Mouse (Mus musculus) erythroid progenitor cell, adult 5-6 weeks (primary cell): ENCODE results near the gene Atp2b2. TPM values are rescaled to one million over a fixed set of nuclear protein-coding genes. Genes with fewer than 3 reads are reported as not detected.

Source experiments
- ATAC-seq: replicated peaks from 2 replicates; pipeline ENCODE4 v1.8.0; 2016; ENCODE audit warnings: moderate number of reproducible peaks, mild to moderate bottlenecking, moderate TSS enrichment, inconsistent platforms; ENCODE audit not compliant: poor library complexity, low FRiP score, severe bottlenecking
- total RNA-seq, 2 experiments: library from RNA; stranded (forward) in 1 of 2; stranded (reverse) in 1 of 2; fragments of 150-400 nt in 1 of 2; fragments of 186-747, 209-891 nt in 1 of 2; gene quantifications; 2 replicates each; pipeline versions ENCODE4 v1.2.3 to v1.2.4; 2015 to 2017; ENCODE audit warnings: low replicate concordance in 2 of 2

Atp2b2 gene
- total RNA-seq, 2 experiments from 2014 or later: not detected

DNA sequence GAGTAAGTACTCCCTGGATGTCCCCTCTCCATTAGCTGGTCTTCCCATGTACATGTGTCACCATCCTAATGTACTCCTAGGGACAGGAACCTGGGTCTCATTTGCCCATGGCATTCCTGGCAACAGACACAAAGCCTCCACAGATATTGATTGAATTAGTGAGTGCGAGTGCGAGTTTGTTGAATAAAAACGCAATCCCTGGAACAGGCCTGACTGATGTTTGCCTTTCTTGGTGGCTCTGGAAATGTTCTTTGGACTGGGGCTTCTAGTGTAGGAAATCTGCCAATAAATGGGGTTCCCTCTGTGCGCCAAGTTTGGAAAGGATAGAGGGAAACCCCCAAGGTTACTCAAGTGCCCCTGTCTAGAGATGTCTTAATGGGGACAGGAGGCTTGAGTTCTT is 146.4 kb downstream of the Atp2b2 start:
- ATAC-seq: no peak

DNA sequence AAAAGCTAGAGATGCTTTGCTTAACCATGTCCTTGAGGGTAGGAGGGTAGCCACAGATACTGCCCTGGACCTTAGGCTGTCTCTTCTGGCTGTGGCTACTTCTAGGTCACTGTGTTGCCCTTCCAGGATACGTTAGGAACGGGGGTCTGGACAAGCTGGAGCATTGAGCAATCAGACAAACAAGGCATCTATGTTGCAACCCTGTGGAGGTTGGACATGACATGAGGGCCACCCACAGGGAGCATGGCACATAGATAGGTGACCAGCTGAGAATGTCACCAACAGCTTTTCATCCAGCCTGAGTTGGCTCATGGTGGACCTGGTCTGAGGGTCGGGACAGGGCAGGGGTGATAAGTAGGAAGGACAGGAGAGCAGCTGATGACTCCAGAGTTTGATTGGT is 148.4 kb downstream of the Atp2b2 start:
- ATAC-seq: no peak

DNA sequence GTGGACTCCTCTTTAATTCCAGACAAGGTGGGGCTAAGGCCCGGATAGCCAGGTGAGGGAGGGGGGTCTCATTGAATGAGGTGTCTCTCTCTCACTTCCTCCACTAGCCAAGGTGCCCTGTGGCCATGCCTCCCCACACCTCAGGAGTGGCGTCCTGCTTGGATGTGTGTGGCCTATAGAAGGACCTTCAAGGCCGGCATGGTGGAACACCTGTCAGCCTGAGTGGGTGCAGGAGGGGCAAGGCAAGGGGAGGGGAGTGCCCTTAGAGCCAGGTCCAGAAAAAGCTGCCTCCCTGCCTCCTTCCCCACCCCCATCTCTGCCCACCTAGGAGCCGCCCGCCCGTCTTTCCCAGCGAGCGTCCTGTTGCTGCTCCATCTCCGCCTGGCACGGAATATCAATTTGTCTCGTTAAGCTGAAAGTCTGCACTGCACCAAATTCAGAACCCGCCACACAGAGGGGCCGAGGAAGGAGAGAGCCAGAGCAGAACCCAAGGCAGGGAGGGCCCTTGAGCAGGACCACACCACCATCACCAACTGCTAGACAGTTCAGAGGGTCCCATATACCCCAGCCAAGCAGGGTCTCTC is 150.2 kb downstream of the Atp2b2 start:
- ATAC-seq: no peak

DNA sequence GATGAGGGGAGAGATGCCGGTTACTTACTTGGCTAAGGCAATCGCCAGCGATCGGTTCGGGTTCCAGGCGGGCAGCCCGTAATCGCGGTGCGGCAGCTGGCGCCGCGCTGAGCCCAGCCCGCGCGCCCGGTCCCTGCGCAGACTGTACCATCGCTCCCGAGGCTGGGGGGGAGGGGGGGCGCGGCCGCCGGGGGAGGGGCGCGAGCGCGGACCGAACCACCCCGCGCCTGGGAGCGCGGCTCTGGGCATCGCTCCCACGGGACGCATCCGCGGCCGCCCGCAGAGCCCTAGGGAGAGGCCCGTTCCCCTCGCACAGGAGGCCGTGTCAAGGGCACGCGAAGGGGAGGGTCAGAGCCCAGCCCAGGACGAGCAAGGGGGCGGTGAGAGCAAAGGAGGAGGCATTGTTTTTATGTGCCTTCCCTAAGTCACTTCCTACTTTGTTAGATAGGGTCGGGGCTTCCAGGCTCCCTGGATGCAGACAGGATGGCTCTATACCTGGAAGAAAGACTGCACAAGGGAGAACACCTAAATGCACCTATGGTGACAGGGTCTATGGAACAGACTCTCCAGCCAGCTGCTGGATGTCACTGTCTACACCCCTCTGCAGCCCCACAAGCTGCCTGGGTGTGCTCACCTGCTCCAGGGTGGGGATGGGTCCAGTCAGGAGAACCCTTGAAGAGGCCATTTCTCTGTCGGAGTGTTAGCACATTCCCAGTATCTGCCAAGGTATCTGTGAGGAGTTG is 151.0 kb downstream of the Atp2b2 start:
- ATAC-seq: no peak

DNA sequence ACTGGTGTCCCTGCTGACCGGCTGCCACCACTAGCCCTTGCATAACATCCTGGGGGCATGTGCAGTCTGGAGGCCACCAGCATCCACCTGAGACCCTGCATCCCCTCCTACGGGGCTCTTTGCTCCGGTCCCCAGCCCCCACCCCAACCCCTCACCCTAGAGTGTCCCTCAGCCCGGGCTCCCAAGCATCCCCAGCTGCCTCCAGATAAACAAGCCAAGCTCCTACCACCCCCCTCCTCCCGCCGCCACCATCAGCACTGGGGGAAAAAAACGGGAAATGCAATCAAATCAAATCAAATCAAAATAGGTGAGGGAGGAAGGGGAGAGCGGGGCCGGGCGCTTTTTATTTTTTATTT is 151.6 kb downstream of the Atp2b2 start:
- ATAC-seq: no peak

DNA sequence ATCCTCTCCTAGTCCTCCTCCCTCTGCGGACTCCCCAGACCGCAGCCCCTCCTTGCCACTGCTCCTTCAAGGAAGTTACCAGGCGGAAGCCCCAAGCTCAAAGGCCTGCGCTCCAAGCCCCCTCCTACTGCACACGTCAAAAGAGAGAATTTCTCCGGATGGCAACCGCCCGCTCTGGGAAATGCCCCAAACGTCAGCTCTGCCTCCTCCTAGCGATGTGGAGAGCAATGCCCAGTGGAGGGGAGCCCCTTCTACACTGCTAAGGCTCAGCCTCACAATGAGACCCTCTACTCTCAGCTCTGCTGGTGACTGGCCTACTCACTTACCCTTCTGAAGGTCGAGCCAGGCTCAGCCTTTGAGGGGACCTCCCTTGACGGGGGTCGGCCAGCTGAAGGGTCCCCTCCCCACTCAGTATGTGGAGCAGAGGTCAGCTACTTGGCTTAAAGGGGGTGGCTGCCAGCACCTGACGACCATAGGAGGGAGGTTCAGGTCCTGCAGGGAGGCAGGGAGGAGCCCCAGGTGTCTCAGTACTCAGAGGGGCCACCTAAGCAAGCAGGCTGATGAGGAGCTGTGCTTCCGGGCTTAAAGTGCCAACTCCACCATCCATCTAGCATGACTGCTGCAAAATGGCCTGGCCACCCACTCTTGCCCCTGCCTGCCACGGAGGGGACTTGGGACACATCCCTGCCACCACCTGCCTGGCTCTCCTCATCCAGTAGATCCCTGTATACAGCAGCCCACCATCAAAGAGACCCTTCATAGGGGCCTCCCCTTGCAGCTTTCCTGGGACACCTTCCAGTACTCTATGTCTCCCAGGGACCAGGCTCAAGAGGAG is 152.2 kb downstream of the Atp2b2 start:
- no peak for ATAC-seq

DNA sequence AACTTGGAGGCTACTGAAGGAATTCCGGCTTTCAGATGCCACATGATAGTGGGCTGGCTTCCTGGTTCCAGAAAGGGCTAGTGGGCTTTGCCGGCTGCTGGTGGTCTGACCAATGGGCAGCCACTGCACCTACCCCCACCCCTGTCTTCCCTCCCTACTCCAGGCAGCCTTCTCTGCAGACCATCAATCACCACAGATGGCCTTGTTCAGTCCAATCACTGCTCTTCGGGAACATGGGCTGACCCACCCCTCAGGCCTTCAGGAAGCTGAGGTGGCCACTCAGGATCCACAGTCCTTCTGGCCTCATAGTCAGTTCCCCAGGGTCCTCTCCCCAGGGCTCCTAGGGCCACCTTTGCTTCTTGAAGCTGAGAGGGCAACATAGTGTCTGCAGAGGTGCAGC is 153.2 kb downstream of the Atp2b2 start:
- ATAC-seq: no peak

DNA sequence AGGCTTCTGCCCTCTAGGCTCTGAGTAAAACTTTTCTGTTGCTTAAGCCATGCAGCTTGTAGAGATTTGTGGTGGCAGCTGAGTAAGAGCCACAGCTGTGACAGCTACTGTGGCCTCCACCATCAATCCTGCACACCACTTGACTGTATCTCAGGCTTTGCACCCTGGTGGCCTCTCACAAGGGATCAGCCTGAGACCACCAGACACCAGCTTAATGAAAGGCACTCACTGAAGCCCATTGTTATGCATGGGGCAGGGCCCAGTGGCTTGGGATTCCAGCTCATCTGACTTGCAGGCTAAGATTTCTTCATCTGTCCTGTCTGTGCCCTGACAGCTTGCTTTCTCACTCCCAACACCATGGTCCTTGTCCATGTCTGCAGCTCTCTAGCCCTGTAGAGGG is 155.5 kb downstream of the Atp2b2 start:
- no peak for ATAC-seq

DNA sequence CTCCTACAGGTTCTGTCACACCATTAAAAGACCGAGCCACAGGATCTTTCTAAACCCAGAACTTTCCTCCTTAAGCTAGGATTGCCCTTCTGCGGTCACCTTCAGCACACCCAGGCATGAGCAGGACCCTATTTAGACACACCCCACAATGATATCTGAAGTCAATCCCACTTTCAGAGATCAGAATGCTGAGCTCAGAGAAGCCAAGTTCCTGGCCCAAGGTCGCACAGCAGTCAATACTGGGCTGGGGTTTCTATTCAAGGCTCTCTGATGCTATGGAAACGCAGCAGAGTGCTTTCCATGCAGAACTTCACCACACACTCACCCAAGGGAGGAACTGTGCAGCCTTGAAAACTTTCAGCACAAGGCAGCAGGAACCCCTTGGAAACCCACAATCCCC is 157.6 kb downstream of the Atp2b2 start:
- ATAC-seq: no peak

DNA sequence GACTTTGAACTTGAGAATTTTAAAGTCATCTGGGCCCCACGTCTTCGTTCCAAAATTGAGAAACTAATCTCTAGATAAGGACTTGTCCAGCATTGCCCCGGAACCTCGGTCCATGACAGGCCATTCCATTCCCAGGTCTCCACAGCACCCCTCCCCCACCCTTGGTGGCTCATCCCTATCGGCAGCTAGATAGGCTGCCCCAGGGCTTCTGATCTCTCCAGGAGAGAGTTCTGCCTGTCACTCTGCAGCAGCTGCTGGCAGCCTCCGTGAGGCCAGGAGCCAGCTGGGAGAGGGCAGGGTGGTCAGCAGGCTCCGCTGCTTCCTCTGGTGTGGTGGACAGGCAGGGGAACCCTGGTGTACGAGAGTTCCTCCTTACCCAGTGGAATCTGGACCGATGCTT is 159.2 kb downstream of the Atp2b2 start:
- no peak for ATAC-seq

DNA sequence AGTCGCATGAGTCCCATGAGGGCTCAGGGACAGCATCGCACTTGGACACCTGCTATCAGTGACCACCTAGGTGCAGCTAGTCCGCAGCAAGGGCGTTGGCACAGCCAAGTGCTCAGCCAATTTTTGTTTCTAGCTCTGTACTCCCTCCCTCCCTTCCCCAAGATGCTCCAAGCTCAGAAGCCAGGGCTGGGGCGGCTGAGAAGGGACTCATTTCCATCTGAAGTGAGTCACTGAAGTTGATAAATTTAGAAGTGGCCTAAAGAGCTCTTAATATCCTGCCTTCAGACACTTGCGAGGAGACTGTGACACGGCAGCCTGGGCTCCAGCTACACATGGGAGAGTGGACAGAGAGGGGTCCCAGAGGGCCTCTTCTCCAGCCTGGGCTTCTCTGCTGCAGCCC is 160.0 kb downstream of the Atp2b2 start:
- no peak for ATAC-seq

DNA sequence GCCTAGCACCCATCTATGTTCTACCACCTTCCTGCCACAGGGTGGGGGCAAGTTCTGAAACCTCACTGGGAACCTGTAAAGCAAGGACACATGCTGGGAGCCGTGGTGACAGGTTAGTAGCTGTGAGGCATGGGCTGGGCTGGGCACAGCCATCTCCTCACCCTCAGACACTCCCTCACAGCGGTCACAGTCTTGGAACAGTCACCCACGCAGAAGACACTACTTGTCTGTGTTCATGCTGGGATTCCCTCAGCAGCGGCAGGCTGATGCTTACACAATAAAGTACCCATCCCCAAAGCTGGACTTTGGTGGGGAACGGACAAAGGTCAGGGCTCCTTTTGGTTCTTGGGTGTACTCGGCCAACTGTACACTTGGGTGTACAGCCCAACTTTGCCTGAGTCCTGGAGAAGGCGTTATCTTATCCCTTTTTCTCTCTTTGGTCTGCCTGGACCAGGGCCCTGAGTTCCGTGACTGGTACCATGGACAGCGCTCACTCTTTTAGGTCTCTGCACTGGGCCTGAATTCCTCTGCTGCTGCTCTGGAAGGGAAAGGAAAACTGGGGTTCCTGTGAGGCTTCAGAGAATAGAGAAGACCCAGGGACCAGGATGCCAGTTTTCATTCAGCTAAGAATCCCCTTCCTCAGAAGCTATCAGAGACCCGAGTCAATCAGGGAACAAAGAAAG is 160.7 kb downstream of the Atp2b2 start:
- no peak for ATAC-seq

DNA sequence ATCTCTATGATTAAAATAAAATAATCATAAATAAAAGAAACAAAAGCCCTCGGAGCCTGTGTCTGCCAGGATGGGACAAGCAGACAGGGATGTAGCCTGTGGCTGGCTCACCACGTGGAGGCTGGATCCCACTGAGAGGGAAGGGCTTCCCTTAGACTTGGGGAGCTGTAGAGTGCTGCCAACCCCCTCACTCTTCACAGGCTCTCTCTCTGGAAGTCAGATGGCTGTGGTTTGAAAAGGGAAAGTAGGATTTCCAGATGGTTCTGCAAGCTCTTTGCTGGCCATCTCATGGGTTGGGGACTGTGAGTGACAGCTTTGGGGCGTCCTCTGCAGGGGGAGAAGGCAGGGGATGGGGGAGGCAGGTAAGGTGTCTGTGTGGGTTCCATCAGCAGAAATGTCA is 163.0 kb downstream of the Atp2b2 start:
- no peak for ATAC-seq

DNA sequence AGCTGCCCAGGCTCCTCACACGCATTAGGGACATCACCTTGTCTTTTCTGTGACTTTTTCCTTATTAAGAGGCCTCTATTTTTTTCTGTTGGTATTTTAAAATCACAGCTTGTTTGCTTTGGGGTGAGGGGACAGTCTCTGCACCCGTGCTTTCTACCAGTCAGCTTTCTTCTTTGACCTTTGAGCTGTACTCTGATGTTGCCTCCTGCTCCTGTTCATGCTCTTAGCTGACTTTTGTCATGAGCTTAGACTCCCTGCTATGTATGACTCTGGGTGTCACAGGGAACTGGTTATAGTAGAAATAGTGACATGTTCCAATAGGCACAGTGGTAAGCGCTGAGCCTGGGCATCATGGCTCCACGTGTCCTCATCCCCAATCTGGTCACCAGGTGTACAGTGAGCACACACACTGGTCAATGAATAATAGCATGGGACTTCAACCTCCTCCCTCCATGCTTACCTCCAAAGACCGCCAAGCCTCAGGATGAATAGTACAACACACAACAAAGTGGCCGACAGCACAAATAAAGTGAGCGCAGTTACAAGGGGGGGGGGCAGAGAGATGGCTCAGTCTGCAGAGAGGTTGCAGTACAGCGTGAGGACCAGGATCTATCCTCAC is 163.8 kb downstream of the Atp2b2 start:
- no peak for ATAC-seq

DNA sequence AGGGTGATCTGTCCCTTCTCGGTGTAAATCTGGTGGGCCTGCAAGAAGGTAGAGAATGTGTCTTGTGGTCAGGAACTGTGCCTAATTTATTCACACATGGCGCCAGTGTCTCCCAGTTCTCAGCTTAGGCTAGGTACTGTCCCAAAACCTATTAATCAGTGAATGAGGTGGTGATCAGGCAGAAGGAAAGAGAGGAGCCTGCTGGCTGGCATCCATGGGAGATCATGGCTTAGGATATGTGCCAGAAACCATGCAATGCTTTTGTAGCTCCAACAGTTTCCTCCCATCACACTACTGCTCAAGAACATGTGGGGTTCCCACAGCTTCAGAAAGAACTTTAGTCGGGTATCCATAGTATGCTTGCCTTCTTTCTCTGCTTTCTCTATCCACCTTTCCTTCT is 165.8 kb downstream of the Atp2b2 start:
- no peak for ATAC-seq

DNA sequence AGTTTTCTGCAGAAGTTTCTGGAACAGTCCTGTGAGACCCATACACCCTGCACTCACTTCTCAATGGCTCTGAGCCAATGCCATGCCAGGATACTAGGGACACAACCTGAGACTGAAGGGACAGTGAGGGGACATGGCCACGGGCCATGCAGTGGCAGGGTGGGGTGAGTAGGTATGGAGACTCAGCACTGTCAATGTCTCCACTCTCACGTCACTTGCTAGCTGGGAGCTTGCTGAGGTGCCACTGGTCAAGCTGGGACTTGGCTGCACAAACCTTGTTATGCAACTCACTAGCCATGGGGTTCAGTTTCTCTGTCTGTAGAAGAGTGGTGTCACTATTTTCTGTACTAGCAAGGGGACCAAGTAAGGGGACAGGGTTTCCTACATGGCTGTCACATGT is 167.2 kb downstream of the Atp2b2 start:
- no peak for ATAC-seq

DNA sequence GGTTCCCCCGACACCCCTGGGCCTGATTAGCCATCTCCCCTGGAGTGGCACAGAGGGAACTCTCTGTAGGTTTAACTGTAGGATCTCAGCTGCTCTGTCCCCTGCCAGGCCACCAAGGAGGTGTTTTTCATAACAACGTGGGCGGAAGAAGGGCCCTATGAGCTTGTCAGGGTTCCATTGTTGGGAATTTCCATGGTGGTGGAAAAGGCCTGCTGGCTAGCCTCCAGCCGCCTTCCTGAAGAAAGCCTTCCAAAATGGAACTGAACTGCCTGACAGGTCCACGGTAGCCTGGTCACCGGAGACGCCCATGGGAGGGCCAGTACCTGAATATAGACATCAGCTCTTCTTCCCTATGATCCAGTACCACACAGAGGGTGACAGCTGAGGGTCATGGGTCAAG is 169.8 kb downstream of the Atp2b2 start:
- no peak for ATAC-seq

DNA sequence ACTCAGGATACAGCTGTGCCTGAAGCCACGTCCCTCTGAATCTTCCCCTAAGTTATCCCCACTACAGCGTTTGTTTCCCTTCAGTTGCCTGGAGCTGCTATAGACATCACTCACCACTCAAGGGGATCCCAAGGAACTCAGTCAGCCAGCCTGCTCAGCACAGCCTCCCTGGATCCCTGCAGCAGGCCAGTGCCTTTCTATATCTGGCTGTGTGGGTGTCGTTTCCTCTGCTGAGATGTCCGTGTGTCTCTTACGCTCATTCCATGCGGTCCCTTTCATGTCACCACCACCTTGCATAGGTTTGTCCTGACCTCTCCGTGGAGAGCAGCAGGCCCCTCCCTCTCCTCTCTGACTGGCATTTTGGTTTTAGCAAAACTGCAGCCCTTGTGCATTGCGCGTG is 171.6 kb downstream of the Atp2b2 start:
- no peak for ATAC-seq

DNA sequence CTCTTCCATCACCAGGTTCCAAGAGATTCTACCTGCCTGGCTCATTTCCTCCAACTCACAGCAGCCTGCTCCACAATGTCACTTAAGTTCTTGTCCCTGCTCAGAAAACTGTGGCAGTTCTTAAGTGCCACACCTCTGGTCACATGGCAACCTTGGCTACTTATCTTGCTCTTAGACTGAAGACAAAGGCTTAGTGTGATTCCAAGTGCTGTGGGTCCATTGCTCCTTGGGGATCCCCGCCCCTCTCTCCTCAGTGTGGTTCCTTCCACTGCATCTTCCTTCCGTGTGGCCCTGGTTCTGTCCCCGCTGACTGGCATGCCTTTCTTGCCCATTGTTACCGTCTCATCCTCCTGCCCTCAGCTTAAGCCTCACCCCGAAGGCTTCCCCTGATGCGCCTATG is 173.9 kb downstream of the Atp2b2 start:
- no peak for ATAC-seq

DNA sequence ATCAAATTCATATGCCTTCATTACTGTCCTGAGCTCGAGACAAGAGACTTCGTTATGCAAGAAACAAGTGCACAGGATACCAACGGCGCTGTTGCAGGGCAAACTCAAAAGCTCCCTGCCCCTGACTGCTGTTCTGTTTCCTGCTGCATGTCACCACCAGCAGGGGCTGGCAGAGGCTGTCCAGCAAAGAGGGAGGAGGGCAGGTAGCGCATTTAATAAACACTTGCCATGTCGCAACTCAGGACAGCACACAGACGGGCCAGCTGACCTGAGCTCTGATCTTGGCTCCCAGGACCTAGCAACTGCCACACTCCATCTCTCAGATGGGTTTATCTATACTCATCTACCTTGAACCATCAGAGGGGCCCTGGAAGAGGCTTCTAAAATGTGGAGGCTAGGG is 176.7 kb downstream of the Atp2b2 start:
- ATAC-seq: no peak
